Mouse (Mus musculus) yolk sac, embryonic 10.5 days (tissue): ENCODE data around the gene Pear1.

ENCODE experiments used
- DNase-seq: peaks from one replicate; pipeline ENCODE4 v3.0.0-alpha.2; 2017; ENCODE audit warnings: low spot score

Pear1 gene

GRCm38 (mm10) chr3:87733098-87733497 lies 91.0 kb downstream of the Pear1 start:
- no peak for DNase-seq

GRCm38 (mm10) chr3:87728696-87729095 lies 95.4 kb downstream of the Pear1 start:
- no peak for DNase-seq

- no peak for DNase-seq
Observed at GRCm38 (mm10) chr3:87726191-87726590, 97.9 kb downstream of the Pear1 start.

GRCm38 (mm10) chr3:87725396-87726160 lies 98.5 kb downstream of the Pear1 start:
- no peak for DNase-seq

GRCm38 (mm10) chr3:87724556-87724955 lies 99.5 kb downstream of the Pear1 start:
- DNase-seq: peak; percentile 64

- DNase-seq: no peak
Observed at GRCm38 (mm10) chr3:87718525-87718924, 105.6 kb downstream of the Pear1 start.
